Mouse (Mus musculus) monocyte, adult 5-6 weeks (primary cell): Measurements from ENCODE around the gene Umps. TPM values are rescaled to one million over a fixed set of nuclear protein-coding genes. Genes with fewer than 3 reads are reported as not detected.
A peak's percentile ranks its signal among the peaks of the same experiment; 100 is the strongest.

Experiments
- ATAC-seq: fragments of 153-309, 156-312 bp; replicated peaks from 2 replicates; pipeline ENCODE4 v1.8.0; 2017; ENCODE audit warnings: mild to moderate bottlenecking; ENCODE audit not compliant: low TSS enrichment, insufficient number of reproducible peaks, severe bottlenecking, poor library complexity, low FRiP score
- total RNA-seq: library from RNA; stranded (forward); fragments of 200-1000, 200-491, 200-594 nt; gene quantifications from 3 replicates; pipeline ENCODE4 v1.2.3, GENCODE M21; 2017

Gene Umps
- total RNA-seq, 1 experiment from 2014 or later, result 23.2 TPM

- ATAC-seq, result no peak
These were observed 30.0 kb downstream of the Umps start for GRCm38 (mm10) chr16:33936885-33937284.

GRCm38 (mm10) chr16:33935407-33935785, 31.4 kb downstream of the Umps start:
- no peak for ATAC-seq

GRCm38 (mm10) chr16:33934701-33935406, 32.0 kb downstream of the Umps start:
- no peak for ATAC-seq

- no peak for ATAC-seq
These were observed 33.4 kb downstream of the Umps start for GRCm38 (mm10) chr16:33933411-33933810.

- ATAC-seq, result no peak
These were observed 34.7 kb downstream of the Umps start for GRCm38 (mm10) chr16:33932126-33932525.

GRCm38 (mm10) chr16:33931682-33932081, 35.2 kb downstream of the Umps start:
- ATAC-seq, result no peak

- ATAC-seq, result no peak
These were observed 36.1 kb downstream of the Umps start for GRCm38 (mm10) chr16:33930785-33931184.

GRCm38 (mm10) chr16:33928788-33929462, 37.9 kb downstream of the Umps start:
- no peak for ATAC-seq

GRCm38 (mm10) chr16:33927263-33927824, 39.5 kb downstream of the Umps start:
- no peak for ATAC-seq

GRCm38 (mm10) chr16:33923758-33924157, 43.1 kb downstream of the Umps start:
- ATAC-seq, result no peak

GRCm38 (mm10) chr16:33923001-33923316, 43.9 kb downstream of the Umps start:
- ATAC-seq, result no peak

GRCm38 (mm10) chr16:33922111-33923000, 44.5 kb downstream of the Umps start:
- ATAC-seq, result peak; percentile 45; the same call in 1 of the 2 replicates

GRCm38 (mm10) chr16:33921514-33921913, 45.3 kb downstream of the Umps start:
- no peak for ATAC-seq

GRCm38 (mm10) chr16:33917926-33918325, 48.9 kb downstream of the Umps start:
- ATAC-seq, result no peak

GRCm38 (mm10) chr16:33917390-33917789, 49.4 kb downstream of the Umps start:
- ATAC-seq, result no peak

GRCm38 (mm10) chr16:33916473-33917251, 50.2 kb downstream of the Umps start:
- ATAC-seq, result no peak

GRCm38 (mm10) chr16:33914997-33915396, 51.8 kb downstream of the Umps start:
- ATAC-seq, result peak; percentile 79

GRCm38 (mm10) chr16:33908239-33908638, 58.6 kb downstream of the Umps start:
- no peak for ATAC-seq
